Comparison of ENCODE assay signal across 31 mouse cellular contexts in the genomic region with DNA sequence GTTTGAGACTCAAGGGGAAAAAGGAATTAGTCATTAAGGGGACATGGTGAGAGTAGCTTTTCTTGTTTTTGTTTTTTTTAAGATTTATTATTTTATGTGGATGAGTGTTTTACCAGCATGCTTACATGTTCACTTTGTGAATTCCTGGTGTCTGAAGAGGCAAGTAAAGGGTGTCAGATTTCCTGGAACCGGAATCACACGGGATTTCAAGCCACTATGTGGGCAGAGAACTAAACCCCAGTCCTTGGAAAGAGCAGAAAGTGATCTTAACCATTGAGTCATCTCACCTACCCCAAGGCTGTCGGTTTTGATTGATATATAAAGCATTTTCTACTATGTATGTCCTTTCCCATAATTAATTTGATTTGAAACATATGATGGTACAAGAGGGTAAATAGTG. TPM values are rescaled to one million over a fixed set of nuclear protein-coding genes. Genes with fewer than 3 reads are reported as not detected.
"Had no signal": no experiment of that assay in that cellular context is flagged by ENCODE, and none has a peak within 500 bp of the region (broad histone marks: within the 10 kb centered on the region; RNA-seq: fewer than 3 reads in every experiment).

No protein-coding gene starts in this region.

- H3K4me1 ChIP-seq: kidney, embryonic 15.5 days had no signal

- H3K9ac ChIP-seq: hindbrain, embryonic 12.5 days; hindbrain, embryonic 14.5 days; kidney, embryonic 15.5 days; limb, embryonic 12.5 days; limb, embryonic 15.5 days; liver, embryonic 12.5 days; liver, embryonic 14.5 days had no signal

- ATAC-seq: hindbrain, embryonic 16.5 days; inflammation-experienced regulatory T-cells, adult 6 months; intestine, embryonic 16.5 days; liver, embryonic 12.5 days had no signal

- H3K27ac ChIP-seq: hindbrain, embryonic 10.5 days; hindbrain, embryonic 12.5 days; hindbrain, embryonic 14.5 days; kidney, embryonic 15.5 days; kidney, postnatal 0 days; liver, embryonic 12.5 days; liver, embryonic 14.5 days had no signal

- H3K4me3 ChIP-seq: hindbrain, embryonic 10.5 days; hindbrain, embryonic 12.5 days; kidney, embryonic 15.5 days; limb, embryonic 12.5 days; limb, embryonic 15.5 days; liver, embryonic 12.5 days had no signal

- H3K4me2 ChIP-seq: heart, embryonic 11.5 days; hindbrain, embryonic 12.5 days; hindbrain, embryonic 14.5 days; kidney, embryonic 15.5 days; limb, embryonic 12.5 days; limb, embryonic 15.5 days; liver, embryonic 12.5 days had no signal

- H3K36me3 ChIP-seq: hindbrain, embryonic 10.5 days; hindbrain, embryonic 12.5 days; kidney, embryonic 15.5 days; limb, embryonic 12.5 days; limb, embryonic 15.5 days; liver, embryonic 12.5 days had no signal

- H3K27me3 ChIP-seq: hindbrain, embryonic 12.5 days; kidney, embryonic 15.5 days; limb, embryonic 12.5 days; limb, embryonic 15.5 days; liver, embryonic 12.5 days had no signal

- H3K9me3 ChIP-seq: hindbrain, embryonic 10.5 days; hindbrain, embryonic 12.5 days; kidney, embryonic 15.5 days; limb, embryonic 12.5 days; limb, embryonic 15.5 days; liver, embryonic 12.5 days had no signal

- DNase-seq: gastrocnemius, postnatal 14 days; gastrocnemius, postnatal 36 days; heart, adult 18-20 months; heart, postnatal 4 days; kidney, adult 11 months; kidney, adult 2 months; kidney, adult 9 months; kidney, postnatal 14 days; kidney, postnatal 36 days; layer of hippocampus, adult 9-11 months; layer of hippocampus, postnatal 36 days; left cerebral cortex, postnatal 4 days had no signal

RNA-seq across cellular contexts. Expression of a gene that starts 48.2 kb away (rescaled TPM):
- polyA plus RNA-seq: gonadal fat pad, adult 2 months; heart, embryonic 11.5 days; heart, embryonic 14.5 days; heart, embryonic 16.5 days; hindbrain, embryonic 10.5 days; hindbrain, embryonic 12.5 days; hindbrain, embryonic 14.5 days; hindbrain, embryonic 16.5 days; inflammation-experienced regulatory T-cells, adult 6 months; intestine, embryonic 16.5 days; kidney, adult 2 months; kidney, embryonic 15.5 days; kidney, postnatal 0 days; large intestine, adult 2 months; limb, embryonic 12.5 days; limb, embryonic 15.5 days; liver, adult 2 months; liver, embryonic 12.5 days; liver, embryonic 14.5 days; liver, embryonic 16.5 days had no signal

RNA-seq across cellular contexts. Expression of a gene that starts 52.5 kb away (rescaled TPM):
- polyA plus RNA-seq: gonadal fat pad, adult 2 months; heart, embryonic 11.5 days; heart, embryonic 14.5 days; heart, embryonic 16.5 days; hindbrain, embryonic 10.5 days; hindbrain, embryonic 12.5 days; hindbrain, embryonic 14.5 days; hindbrain, embryonic 16.5 days; inflammation-experienced regulatory T-cells, adult 6 months; intestine, embryonic 16.5 days; kidney, adult 2 months; kidney, embryonic 15.5 days; kidney, postnatal 0 days; large intestine, adult 2 months; limb, embryonic 12.5 days; limb, embryonic 15.5 days; liver, adult 2 months; liver, embryonic 12.5 days; liver, embryonic 14.5 days; liver, embryonic 16.5 days had no signal
